Mouse (Mus musculus) thymus, postnatal 10 days (tissue): ENCODE data around the gene Ankfy1.
A peak's percentile ranks its signal among the peaks of the same experiment; 100 is the strongest.
"Not testable (repeated sequence)": the region's sequence is repeated elsewhere in the genome, so short reads cannot be mapped to it uniquely, and the experiment has no call there.

Source experiments
- DNase-seq, 2 experiments: peaks; one replicate each; pipeline ENCODE4 v3.0.0; 2021; ENCODE audit warnings: low spot score in 2 of 2

Gene Ankfy1

GRCm38 (mm10) chr11:72689551-72690510 is at the start of gene Ankfy1:
Gene Ankfy1, plus strand, starts transcription at chr11:72690006.
- DNase-seq, result peak; percentile 97 to 98

- no peak for DNase-seq
These were observed 47.1 kb upstream of the Ankfy1 start for GRCm38 (mm10) chr11:72642730-72643129.

- DNase-seq, result no peak
These were observed 44.4 kb upstream of the Ankfy1 start for GRCm38 (mm10) chr11:72645386-72645785.

GRCm38 (mm10) chr11:72650347-72650746 is 39.5 kb upstream of the Ankfy1 start:
- DNase-seq, result no peak

GRCm38 (mm10) chr11:72659918-72660317 is 29.9 kb upstream of the Ankfy1 start:
- no peak for DNase-seq

GRCm38 (mm10) chr11:72660359-72660758 is 29.4 kb upstream of the Ankfy1 start:
- DNase-seq, result no peak

GRCm38 (mm10) chr11:72664641-72665040 is 25.2 kb upstream of the Ankfy1 start:
- DNase-seq, result no peak

GRCm38 (mm10) chr11:72670634-72671033 is 19.2 kb upstream of the Ankfy1 start:
- DNase-seq, result no peak

GRCm38 (mm10) chr11:72671294-72671988 is 18.4 kb upstream of the Ankfy1 start:
- no peak for DNase-seq

GRCm38 (mm10) chr11:72672438-72672837 is 17.4 kb upstream of the Ankfy1 start:
- DNase-seq, result no peak

GRCm38 (mm10) chr11:72675280-72675679 is 14.5 kb upstream of the Ankfy1 start:
- DNase-seq, result no peak

- DNase-seq, result no peak
These were observed 9.1 kb upstream of the Ankfy1 start for GRCm38 (mm10) chr11:72680726-72681125.

GRCm38 (mm10) chr11:72683402-72683801 is 6.4 kb upstream of the Ankfy1 start:
- DNase-seq, result no peak

- no peak for DNase-seq
These were observed 3.1 kb upstream of the Ankfy1 start for GRCm38 (mm10) chr11:72686697-72687096.

- no peak for DNase-seq
These were observed 1.6 kb upstream of the Ankfy1 start for GRCm38 (mm10) chr11:72688242-72688641.

- no peak for DNase-seq
These were observed 691 bp upstream of the Ankfy1 start for GRCm38 (mm10) chr11:72689115-72689514.

GRCm38 (mm10) chr11:72692353-72692752 is 2.5 kb downstream of the Ankfy1 start:
- DNase-seq, result no peak

- DNase-seq, result no peak
These were observed 5.2 kb downstream of the Ankfy1 start for GRCm38 (mm10) chr11:72695025-72695424.

GRCm38 (mm10) chr11:72696368-72696971 is 6.7 kb downstream of the Ankfy1 start:
- no peak for DNase-seq

- DNase-seq, result no peak
These were observed 7.5 kb downstream of the Ankfy1 start for GRCm38 (mm10) chr11:72697323-72697722.

GRCm38 (mm10) chr11:72705111-72705510 is 15.3 kb downstream of the Ankfy1 start:
- not testable (repeated sequence) for DNase-seq

GRCm38 (mm10) chr11:72712721-72713120 is 22.9 kb downstream of the Ankfy1 start:
- no peak for DNase-seq
